ENCODE assay signal across 9 mouse cellular contexts in genomic region chr10:18549321-18550216, GRCm38 (mm10). TPM values are rescaled to one million over a fixed set of nuclear protein-coding genes. Genes with fewer than 3 reads are reported as not detected.
A peak's percentile ranks its signal among the peaks of the same experiment; 100 is the strongest.
DNase-seq lines count a peak whose midpoint lies in the region; ATAC-seq and TF ChIP-seq lines count a peak whose summit lies in the region.
"Had no signal": no experiment of that assay in that cellular context is flagged by ENCODE, and none has a peak within 500 bp of the region (broad histone marks: within the 10 kb centered on the region; RNA-seq: fewer than 3 reads in every experiment).

No protein-coding gene starts in this region.

- peak overlapping the region; percentile 77 for H3K4me2 ChIP-seq in embryonic facial prominence, embryonic 13.5 days
- H3K4me2 ChIP-seq in intestine, embryonic 16.5 days (ENCODE audit: low read depth, low read length) = peak overlapping the region; percentile 71
- peak overlapping the region; percentile 62 for H3K4me2 ChIP-seq in midbrain, postnatal 0 days (ENCODE audit: low read depth, low read length, poor library complexity, severe bottlenecking)

- H3K9me3 ChIP-seq in embryonic facial prominence, embryonic 13.5 days = no peaks in the 10 kb centered on the region
- H3K9me3 ChIP-seq in intestine, embryonic 16.5 days (ENCODE audit: control insufficient read depth, low read length) = no peaks in the 10 kb centered on the region
- no peaks in the 10 kb centered on the region for H3K9me3 ChIP-seq in midbrain, postnatal 0 days (ENCODE audit: low read length)

- ATAC-seq in embryonic facial prominence, embryonic 13.5 days (ENCODE audit: insufficient number of reproducible peaks, insufficient read depth, low FRiP score, low TSS enrichment, low read depth) = no peak
- ATAC-seq in intestine, embryonic 16.5 days = no peak; the same call in 1 of the 2 replicates
- peak; percentile 68; the same call in 1 of the 2 replicates for ATAC-seq in midbrain, postnatal 0 days (ENCODE audit: low FRiP score)

- no peaks in the 10 kb centered on the region for H3K36me3 ChIP-seq in embryonic facial prominence, embryonic 13.5 days
- H3K36me3 ChIP-seq in intestine, embryonic 16.5 days (ENCODE audit: control insufficient read depth, insufficient read depth, low read length) = no peaks in the 10 kb centered on the region
- H3K36me3 ChIP-seq in midbrain, postnatal 0 days (ENCODE audit: insufficient read depth, low read length) = no peaks in the 10 kb centered on the region

- H3K4me3 ChIP-seq in embryonic facial prominence, embryonic 13.5 days = peak overlapping the region; percentile 43
- H3K4me3 ChIP-seq in intestine, embryonic 16.5 days (ENCODE audit: low read length) = peak overlapping the region; percentile 43
- H3K4me3 ChIP-seq in midbrain, postnatal 0 days (ENCODE audit: low read depth, low read length) = peak overlapping the region; percentile 44
- H3K4me3 ChIP-seq: myocyte had no signal

- no peak overlapping the region for H3K27ac ChIP-seq in embryonic facial prominence, embryonic 13.5 days
- no peak overlapping the region for H3K27ac ChIP-seq in intestine, embryonic 16.5 days (ENCODE audit: low read length)
- H3K27ac ChIP-seq in midbrain, postnatal 0 days (ENCODE audit: low read depth, low read length) = no peak overlapping the region

- 9% methylated on average over 35 of the region's 35 CpGs for WGBS in embryonic facial prominence, embryonic 13.5 days
- 9% methylated on average over 35 of the region's 35 CpGs for WGBS in intestine, embryonic 16.5 days
- 9% methylated on average over 35 of the region's 35 CpGs for WGBS in midbrain, postnatal 0 days

- peaks cover 7% of the 10 kb centered on the region for H3K4me1 ChIP-seq in embryonic facial prominence, embryonic 13.5 days
- peaks cover 9% of the 10 kb centered on the region; the same call in 1 of the 2 replicates for H3K4me1 ChIP-seq in intestine, embryonic 16.5 days (ENCODE audit: control insufficient read depth, insufficient read depth, low read length)
- H3K4me1 ChIP-seq in midbrain, postnatal 0 days (ENCODE audit: insufficient read depth, low read length) = no peaks in the 10 kb centered on the region

- H3K9ac ChIP-seq in embryonic facial prominence, embryonic 13.5 days = peak overlapping the region; percentile 62
- H3K9ac ChIP-seq in intestine, embryonic 16.5 days (ENCODE audit: low read depth, low read length) = peak overlapping the region; percentile 49; the same call in 1 of the 2 replicates
- peak overlapping the region; percentile 48 for H3K9ac ChIP-seq in midbrain, postnatal 0 days (replicated peaks; ENCODE audit: low read length, poor library complexity, severe bottlenecking)

- DNase-seq in left cerebral cortex, postnatal 4 days = peak; percentile 37
- DNase-seq in left cerebral cortex, adult 18-20 months (ENCODE audit: low spot score in 2 of 2) = no peak
- peak; percentile 73 for DNase-seq in midbrain, postnatal 0 days (ENCODE audit: low spot score)
- DNase-seq in gastrocnemius, postnatal 4 days (ENCODE audit: low spot score in 2 of 2) = no peak
- DNase-seq in cerebellum, adult 9-11 months = no peak
- DNase-seq in urinary bladder, postnatal 4 days (ENCODE audit: low spot score in 2 of 2) = no peak

- intact Hi-C loops in left cerebral cortex, postnatal 4 days (cut with DNase I) = loop anchor here (10.0 kb wide), 1 partner anchor 295 kb away; the partner anchor contains the start of gene Perp

- no peaks in the 10 kb centered on the region for H3K27me3 ChIP-seq in embryonic facial prominence, embryonic 13.5 days
- no peaks in the 10 kb centered on the region for H3K27me3 ChIP-seq in intestine, embryonic 16.5 days (replicated peaks; ENCODE audit: control insufficient read depth, insufficient read depth, low read length)
- no peaks in the 10 kb centered on the region for H3K27me3 ChIP-seq in midbrain, postnatal 0 days (ENCODE audit: insufficient read depth, low read length)

- no peak for TF ChIP-seq CTCF in midbrain, postnatal 0 days (IDR thresholded peaks at IDR 0.05)

RNA-seq across cellular contexts. Expression of gene Hebp2, which starts 3.7 kb away (rescaled TPM):
- total RNA-seq in left cerebral cortex, postnatal 4 days (2021) = 1 to 10 TPM; 4.9 to 5.4 TPM
- total RNA-seq in left cerebral cortex, adult 18-20 months (2021) = 1 to 10 TPM; 4.0 to 4.6 TPM
- polyA plus RNA-seq in embryonic facial prominence, embryonic 13.5 days (2015; fragmentation: Nextera tagmentation; extraction: Ambion mirVana) = 21.4 and 24.9 TPM in 2 replicates
- 5.9 and 7.0 TPM in 2 replicates for polyA plus RNA-seq in intestine, embryonic 16.5 days (2015; fragmentation: Nextera tagmentation; extraction: Ambion mirVana)
- 5.8 and 5.9 TPM in 2 replicates for total RNA-seq in midbrain, postnatal 0 days (2014; rRNA removed)
- 10.1 and 10.4 TPM in 2 replicates for polyA plus RNA-seq in midbrain, postnatal 0 days (2015; fragmentation: Nextera tagmentation; extraction: Ambion mirVana)
- total RNA-seq in gastrocnemius, postnatal 4 days (2021) = 1 to 10 TPM; 3.8 to 4.6 TPM

Comparison
In these comparisons a context has a peak if more than half of its experiments do, and no peak if none do; other contexts are left out.
1. DNase-seq: peak in left cerebral cortex, postnatal 4 days (single experiment) and midbrain, postnatal 0 days (single experiment); none in left cerebral cortex, adult 18-20 months (0 of 2), gastrocnemius, postnatal 4 days (0 of 2), cerebellum, adult 9-11 months (single experiment) and urinary bladder, postnatal 4 days (0 of 2).
2. Peak in every context shown above with its lines, with median percentiles within 50 percentile points of each other: H3K4me2 ChIP-seq, H3K4me3 ChIP-seq and H3K9ac ChIP-seq.